Mouse (Mus musculus) cerebellum, adult 11-12 months (tissue): Measurements from ENCODE around the gene Macrod2.
A peak's percentile ranks its signal among the peaks of the same experiment; 100 is the strongest.

Source experiments
- DNase-seq: peaks from one replicate; pipeline ENCODE4 v3.0.0; 2022

The Macrod2 gene

DNA sequence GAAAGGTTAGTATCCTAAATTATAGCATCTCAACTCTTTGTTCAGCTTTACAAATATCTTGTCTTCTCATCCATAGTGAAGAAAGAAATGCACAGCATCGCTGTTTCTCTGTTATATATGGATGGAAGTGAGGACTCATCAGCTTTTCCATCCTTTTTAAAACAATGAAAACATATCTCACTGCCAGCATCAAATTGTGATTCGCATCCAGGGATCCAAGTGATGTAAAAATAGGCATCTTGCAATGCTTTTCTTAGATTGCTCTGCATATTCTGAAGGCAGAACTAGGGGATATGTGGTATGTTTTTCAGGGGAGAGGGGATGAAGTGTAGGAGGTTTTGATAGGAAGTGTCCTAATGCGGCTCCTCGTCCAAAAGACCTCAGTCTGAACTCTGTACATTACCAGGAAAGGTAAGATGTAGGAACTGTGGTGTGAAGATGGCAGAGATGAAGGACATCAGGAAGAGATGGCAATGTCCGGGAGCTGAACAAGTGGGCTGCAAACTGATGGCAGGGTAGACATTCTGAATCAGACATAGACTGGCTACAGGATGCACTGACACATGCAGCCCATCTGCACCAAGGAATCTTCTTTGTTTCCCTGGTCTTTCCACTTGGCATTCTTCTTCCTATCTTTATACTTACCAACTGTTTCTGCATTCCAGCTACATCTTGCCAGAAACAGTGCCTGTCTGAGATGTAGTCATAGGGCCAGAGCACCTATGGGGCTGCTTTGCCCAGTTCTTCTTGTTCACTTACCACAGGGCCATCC, 1341.8 kb downstream of the Macrod2 start:
- DNase-seq: no peak

- no peak for DNase-seq
These were observed 1343.6 kb downstream of the Macrod2 start for GRCm38 (mm10) chr2:141738702-141739101.

- DNase-seq: no peak
These were observed 1345.2 kb downstream of the Macrod2 start for GRCm38 (mm10) chr2:141740318-141740717.

GRCm38 (mm10) chr2:141800236-141800635, 1405.1 kb downstream of the Macrod2 start:
- no peak for DNase-seq

- DNase-seq: no peak
These were observed 1405.8 kb downstream of the Macrod2 start for GRCm38 (mm10) chr2:141800909-141801308.

GRCm38 (mm10) chr2:141816266-141816665, 1421.2 kb downstream of the Macrod2 start:
- peak; percentile 47 for DNase-seq

DNA sequence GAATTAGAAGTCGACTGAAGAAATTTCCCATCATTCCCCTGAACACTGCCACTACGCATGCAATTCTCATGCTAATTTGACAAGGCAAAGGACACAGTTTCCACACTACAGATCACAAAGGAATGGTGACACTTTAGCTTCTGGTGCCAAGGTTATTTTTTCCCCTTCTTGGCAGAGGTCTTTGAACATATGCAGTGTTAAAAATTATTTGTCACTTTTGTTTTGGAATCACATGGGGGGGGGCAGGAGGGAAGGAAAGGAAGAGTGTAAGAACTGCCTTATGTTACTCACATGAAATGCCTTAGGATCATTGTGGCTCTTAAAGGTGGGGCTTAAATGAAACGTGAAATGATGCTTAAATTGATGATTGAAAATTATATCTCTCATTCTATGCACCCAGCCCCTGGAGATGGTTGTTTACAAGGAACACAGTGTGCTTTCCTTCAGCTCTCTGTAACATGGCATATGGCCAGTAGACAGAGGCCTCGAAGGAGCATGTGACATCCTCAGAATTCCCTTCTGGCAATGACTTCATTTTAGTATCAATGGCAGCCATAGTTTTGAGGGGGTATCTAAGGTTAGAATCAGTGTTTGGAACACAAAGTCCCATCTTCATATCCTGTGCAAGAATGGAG, 1422.6 kb downstream of the Macrod2 start:
- peak; percentile 65 for DNase-seq

DNA sequence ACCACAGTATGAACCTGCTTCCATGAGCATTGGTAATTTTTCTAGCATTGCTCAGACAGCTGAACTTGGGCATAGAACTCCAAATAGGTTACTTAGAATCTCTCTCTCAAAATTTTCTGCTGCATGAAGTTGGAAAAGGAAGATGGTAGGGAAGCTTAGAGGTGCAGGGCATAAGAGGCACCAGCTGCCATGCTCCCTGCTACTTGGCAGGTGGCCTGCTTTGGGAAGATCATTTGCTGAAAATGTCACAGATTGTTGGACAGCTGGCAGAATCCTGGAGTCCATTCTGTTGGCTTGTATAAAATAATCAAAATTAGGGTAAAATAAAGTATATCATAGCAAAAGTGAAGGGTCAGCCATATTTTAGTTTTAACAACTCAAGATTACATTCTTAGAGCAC, 1425.7 kb downstream of the Macrod2 start:
- DNase-seq: peak; percentile 95

DNA sequence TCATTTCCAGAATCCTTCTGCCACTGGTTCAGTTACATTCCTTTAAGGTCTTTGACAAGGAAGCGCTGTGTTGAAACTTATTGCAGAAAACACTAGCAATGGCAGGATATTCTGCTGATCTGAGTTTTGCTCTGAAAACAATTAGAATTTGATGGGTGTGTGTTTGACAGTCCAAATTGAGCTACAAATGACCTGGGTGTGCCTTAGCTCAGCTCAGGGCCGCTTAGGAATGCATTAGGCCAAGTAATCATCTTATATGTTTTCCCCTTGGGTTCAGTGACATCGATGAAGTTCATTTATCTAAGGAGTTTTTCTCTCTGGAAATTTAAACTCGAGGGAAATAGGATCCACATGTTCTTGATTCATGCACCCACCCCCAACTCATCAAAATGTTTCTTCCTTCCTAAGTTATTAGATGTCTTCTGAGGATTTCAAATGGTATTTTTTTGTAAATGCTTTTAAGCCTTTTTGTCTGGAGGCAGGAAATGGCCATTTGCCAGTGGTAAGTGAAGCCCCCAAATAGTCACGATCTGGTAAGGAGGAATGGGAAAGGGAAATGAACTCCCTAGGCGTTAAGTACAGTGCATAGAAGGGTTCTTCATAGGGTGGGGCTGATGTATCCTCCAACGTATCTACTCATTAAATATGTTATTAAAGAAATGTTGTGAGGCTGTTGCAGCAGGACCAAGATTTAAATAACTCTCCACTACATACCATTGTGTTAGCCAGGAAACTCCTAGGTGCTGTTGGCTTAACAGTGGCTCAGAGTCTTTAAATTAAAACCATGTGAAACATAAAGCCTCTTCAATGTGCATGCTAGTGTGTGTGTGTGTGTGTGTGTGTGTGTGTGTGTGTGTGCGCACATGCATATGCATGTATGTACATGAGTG, 1430.7 kb downstream of the Macrod2 start:
- no peak for DNase-seq

DNA sequence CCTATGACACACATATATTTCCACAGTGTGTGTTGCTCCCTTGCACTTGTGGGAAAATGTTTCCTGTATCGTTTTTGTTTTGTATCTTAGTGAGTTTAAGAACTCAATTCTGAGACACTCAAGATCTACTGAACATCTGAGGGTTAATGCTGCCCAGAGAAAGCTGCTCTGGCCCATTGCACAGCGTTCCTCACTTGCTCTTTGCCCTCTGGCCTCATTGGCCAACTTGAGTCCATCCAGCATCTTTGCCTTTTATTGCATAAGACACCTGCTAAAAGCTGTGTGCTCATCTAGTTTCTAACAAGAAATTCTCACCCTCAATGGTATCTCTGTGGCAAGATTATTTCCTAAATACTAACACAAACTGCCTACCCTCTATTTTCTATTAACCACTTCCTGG, 1435.4 kb downstream of the Macrod2 start:
- DNase-seq: no peak

- no peak for DNase-seq
These were observed 1436.4 kb downstream of the Macrod2 start for GRCm38 (mm10) chr2:141831515-141831914.

- DNase-seq: peak; percentile 83
These were observed 1439.2 kb downstream of the Macrod2 start for GRCm38 (mm10) chr2:141834156-141834782.

DNA sequence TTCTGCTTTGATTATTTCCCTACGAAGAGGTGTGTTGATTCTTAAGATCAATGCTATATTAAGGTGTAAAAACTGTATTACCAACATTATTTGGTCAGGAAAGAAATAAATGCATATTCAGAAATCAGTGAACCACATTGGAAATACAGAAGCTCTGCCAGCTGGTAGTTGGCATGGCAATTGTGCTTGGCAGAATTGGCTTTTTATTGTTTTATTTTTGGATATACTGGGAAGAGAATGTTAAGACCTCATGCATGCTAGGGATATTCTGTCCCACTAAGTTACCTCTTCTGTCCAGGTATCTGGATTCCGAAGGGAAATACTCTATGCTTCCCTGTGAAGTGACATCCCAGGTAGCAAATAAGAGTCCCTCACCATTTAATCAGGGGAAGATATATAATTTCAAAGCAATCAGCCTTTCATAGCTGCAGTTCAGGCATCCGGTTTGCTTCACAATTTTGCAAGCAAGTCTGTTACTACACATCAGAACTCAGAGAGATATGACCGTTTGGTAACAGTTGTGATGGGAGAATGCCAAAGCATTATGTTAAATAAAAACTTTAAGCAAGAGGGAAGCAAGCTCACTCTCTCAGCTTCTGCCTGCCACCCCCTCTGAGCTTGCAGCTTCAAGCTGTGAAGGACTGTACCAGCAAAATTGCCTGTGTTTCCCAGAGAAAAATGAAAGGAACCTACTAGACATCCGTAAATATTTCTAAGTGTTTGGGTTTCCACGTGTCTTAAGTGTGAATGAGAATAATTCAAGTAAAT, 1449.5 kb downstream of the Macrod2 start:
- DNase-seq: peak; percentile 79

DNA sequence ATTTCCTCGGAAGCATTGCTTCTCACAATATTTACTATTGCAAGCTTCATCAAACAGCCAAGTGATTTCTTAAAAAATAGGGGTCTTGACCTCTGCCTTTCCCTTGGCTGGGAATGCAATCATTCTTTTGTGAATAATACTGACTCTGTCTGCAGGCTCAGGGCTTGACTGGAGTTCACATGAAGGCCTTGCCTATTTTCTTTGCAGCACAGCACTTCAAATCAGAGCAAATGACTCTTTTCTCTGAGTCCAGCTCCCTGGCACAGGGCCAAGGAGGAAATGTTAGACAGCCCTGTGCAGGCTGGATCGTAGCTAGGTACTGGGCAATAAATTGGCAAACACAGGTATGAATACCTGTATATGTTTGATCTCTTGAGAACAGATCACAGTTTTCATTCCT, 1464.1 kb downstream of the Macrod2 start:
- DNase-seq: no peak

DNA sequence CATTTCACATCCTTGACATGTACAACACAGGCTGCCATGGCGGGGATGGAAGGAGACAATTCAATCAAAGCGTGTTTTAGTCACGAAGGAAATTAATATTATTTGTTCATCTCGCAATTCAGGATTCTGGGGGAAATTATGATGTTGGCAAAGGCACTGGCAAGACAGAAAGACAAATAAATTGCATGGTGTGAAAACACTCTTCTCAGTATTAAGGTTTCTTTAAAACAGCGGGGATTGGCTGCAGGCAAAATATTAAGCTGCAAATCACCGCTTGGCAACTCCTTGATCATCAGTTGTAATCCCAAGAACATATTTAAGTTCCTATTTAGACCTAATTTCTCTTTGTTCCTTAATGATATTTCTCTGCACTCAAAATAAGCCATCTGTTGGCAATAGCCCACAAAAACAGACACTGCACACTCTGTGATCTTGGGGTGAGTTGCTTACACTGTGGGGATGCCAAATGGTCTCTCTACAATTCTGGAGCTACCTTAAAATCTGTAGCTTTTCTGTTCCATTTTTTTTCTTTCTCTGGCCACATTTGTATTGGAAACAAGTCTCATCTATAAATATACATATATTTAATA, 1466.7 kb downstream of the Macrod2 start:
- peak; percentile 39 for DNase-seq

- no peak for DNase-seq
These were observed 1467.6 kb downstream of the Macrod2 start for GRCm38 (mm10) chr2:141862531-141863265.

DNA sequence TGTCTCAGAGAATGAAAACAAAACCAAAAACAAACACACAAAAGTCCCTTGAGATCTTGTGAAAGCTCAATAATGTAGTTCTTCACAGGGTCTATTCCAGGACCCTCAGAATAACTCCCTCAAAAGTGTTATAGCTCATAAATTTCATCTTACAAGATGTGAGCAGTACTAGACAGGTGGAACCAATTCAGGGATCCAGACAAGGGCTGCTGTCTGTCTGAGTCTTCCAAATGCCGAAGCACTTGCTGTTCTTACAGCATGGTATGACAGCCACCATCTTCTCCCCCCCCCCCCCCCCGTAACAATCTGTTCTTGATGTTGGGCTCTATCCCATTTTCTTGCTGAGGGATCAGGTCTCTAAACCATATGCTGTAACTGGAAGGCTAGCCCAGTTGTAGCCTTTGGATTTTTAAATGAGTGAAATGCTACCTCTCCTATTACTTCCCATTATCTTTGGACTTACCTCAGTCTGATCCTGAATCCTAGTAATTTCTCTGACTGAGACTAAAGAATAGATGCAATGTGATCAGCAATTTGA, 1468.6 kb downstream of the Macrod2 start:
- peak; percentile 42 for DNase-seq

DNA sequence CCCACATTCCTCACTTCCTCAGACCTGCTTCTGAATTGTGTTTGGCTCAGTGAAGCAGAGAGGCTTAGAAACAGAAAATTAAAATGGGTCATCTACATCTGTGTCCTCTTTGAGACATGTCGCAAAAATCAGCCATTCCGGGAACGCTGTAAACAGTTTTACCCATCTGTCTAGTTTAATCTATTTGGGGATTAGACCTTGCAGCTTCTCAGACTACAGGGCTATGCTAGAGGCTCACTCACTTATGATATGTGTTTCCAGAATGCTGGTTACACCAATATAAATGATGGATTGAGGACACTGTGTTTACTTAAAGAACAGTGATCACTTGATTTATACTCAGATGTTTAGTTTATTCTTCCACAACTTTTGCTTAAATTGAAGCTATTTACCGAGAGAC, 1475.8 kb downstream of the Macrod2 start:
- DNase-seq: no peak

GRCm38 (mm10) chr2:141876155-141876851, 1481.2 kb downstream of the Macrod2 start:
- DNase-seq: no peak

GRCm38 (mm10) chr2:141876958-141877357, 1481.8 kb downstream of the Macrod2 start:
- DNase-seq: no peak
